Mouse (Mus musculus) midbrain, embryonic 12.5 days (tissue): ENCODE results near the gene Gnl3. TPM values are rescaled to one million over a fixed set of nuclear protein-coding genes. Genes with fewer than 3 reads are reported as not detected.

ENCODE experiments used
- ATAC-seq: fragments of 200-750 bp; cut with Nextera tagmentation; 2 replicates; pipeline ENCODE4 v1.8.0; 2017; ENCODE audit warnings: low read depth, moderate TSS enrichment, moderate library complexity; ENCODE audit not compliant: low FRiP score
- H3K27ac ChIP-seq: fragments of 300-500 bp; sonication (generic); replicated peaks from 2 replicates; pipeline ENCODE4 v1.5.1; 2016; ENCODE audit warnings: mild to moderate bottlenecking
- H3K27me3 ChIP-seq: fragments of 300-500 bp; sonication (generic); 2 replicates; pipeline ENCODE4 v1.6.1; 2016; ENCODE audit warnings: mild to moderate bottlenecking
- H3K36me3 ChIP-seq: fragments of 300-500 bp; sonication (generic); 2 replicates; pipeline ENCODE4 v1.6.1; 2016
- H3K4me1 ChIP-seq: fragments of 300-500 bp; sonication (generic); 2 replicates; pipeline ENCODE4 v1.6.1; 2016
- H3K4me2 ChIP-seq: fragments of 300-500 bp; sonication (generic); replicated peaks from 2 replicates; pipeline ENCODE4 v1.6.1; 2016; ENCODE audit warnings: mild to moderate bottlenecking, moderate library complexity
- H3K4me3 ChIP-seq: fragments of 300-500 bp; sonication (generic); 2 replicates; pipeline ENCODE4 v1.5.1; 2016; ENCODE audit warnings: mild to moderate bottlenecking
- H3K9ac ChIP-seq: fragments of 300-500 bp; sonication (generic); replicated peaks from 2 replicates; pipeline ENCODE4 v1.6.1; 2016; ENCODE audit warnings: mild to moderate bottlenecking, moderate library complexity
- H3K9me3 ChIP-seq: fragments of 300-500 bp; sonication (generic); 2 replicates; pipeline ENCODE4 v1.6.1; 2016; ENCODE audit warnings: mild to moderate bottlenecking
- WGBS: fragments of 180-500 bp; shearing (Covaris S2); methylation state at CpG from one replicate; pipeline ENCODE4 v1.1.7; 2016; 5-methylcytosine and 5-hydroxymethylcytosine counted together
- polyA plus RNA-seq: library from polyadenylated mRNA; unstranded; fragments of >200 nt; fragmentation: Nextera tagmentation; extraction: Ambion mirVana; gene quantifications from 2 replicates; pipeline ENCODE4 v1.2.1, GENCODE M21; 2016

Gnl3 gene
- polyA plus RNA-seq, 1 experiment from 2014 or later = 80.7 TPM

DNA sequence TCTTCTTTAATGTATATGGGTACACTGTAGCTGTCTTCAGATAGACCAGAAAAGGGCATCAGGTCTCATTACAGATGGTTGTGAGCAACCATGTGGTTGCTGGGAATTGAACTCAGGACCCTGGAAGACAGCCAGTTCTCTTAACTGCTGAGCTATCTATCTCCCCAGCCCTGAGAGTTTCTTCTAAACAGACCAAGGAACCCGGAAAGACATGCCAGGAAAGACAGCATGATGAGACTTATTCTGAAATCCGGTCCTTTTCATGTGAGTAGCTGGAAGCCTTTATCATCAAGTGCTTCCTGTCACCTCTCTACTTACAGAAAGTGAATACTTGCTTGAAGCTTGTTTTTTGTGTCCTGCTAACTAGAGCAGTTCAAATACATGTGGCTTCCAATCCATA, 14.4 kb downstream of the Gnl3 start:
- Histone ChIP-seq H3K4me3 (no peak overlapping the region), H3K27me3 (no peaks in the 10 kb centered on the region), H3K9me3 (no peaks in the 10 kb centered on the region), H3K9ac (no peak overlapping the region), H3K4me2 (no peak overlapping the region), H3K36me3 (peaks cover 25% of the 10 kb centered on the region), H3K27ac (no peak overlapping the region), H3K4me1 (peaks cover 16% of the 10 kb centered on the region)
- no peak for ATAC-seq
- WGBS = 95% methylated on average over 2 of the region's 2 CpGs

- Histone ChIP-seq H3K27ac (peak within 1 kb of the TSS; percentile 93), H3K36me3 (peaks cover 15% of the 10 kb centered on the region), H3K9me3 (no peaks in the 10 kb centered on the region), H3K27me3 (no peaks in the 10 kb centered on the region), H3K4me1 (peaks cover 16% of the 10 kb centered on the region), H3K9ac (peak within 1 kb of the TSS; percentile 92), H3K4me3 (peak within 1 kb of the TSS; percentile 93), H3K4me2 (peak within 1 kb of the TSS; percentile 71)
- peak; percentile 94 for ATAC-seq
- WGBS = under 1% methylated on average over 84 of the region's 84 CpGs
These were observed 17.4 kb downstream of the Gnl3 start, which contains the start of the genes Glt8d1 and Spcs1 for GRCm38 (mm10) chr14:31001307-31002205. Glt8d1 (plus strand) TSS chr14:31001400. Spcs1 (minus strand) TSS chr14:31001672.

DNA sequence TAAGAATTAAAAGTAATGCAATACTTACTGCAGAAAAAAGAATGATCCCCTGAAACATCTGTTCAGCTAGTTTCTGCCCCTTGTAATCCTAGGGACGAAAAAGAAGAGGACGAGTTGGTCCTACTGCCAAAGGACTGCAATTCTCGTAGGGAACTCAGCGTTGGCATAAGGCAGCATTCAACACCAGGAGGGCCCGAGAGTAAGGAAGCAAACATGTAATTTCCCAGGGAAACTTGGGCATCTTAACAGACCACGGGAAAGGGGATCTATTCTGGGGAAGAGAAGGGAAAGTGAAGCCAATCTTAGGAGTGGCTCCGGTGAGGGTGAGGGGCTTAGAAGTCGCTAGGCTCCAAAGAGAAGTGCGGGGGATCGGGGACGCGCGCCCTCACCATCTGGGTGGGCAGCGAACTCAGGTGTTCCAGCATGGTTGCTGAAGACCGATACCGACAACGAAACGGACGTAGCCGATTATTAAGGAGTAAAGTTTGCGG, 18.1 kb downstream of the Gnl3 start:
- Histone ChIP-seq H3K27me3 (no peaks in the 10 kb centered on the region), H3K4me1 (peaks cover 16% of the 10 kb centered on the region), H3K27ac (peak overlapping the region; percentile 93), H3K9me3 (no peaks in the 10 kb centered on the region), H3K9ac (peak overlapping the region; percentile 92), H3K4me2 (peak overlapping the region; percentile 71), H3K36me3 (peaks cover 13% of the 10 kb centered on the region), H3K4me3 (peak overlapping the region; percentile 93)
- WGBS = under 1% methylated on average over 21 of the region's 21 CpGs
- peak; percentile 32; the same call in 1 of the 2 replicates for ATAC-seq

GRCm38 (mm10) chr14:31000356-31000755, 18.6 kb downstream of the Gnl3 start:
- Histone ChIP-seq H3K4me3 (peak overlapping the region; percentile 93), H3K4me2 (peak overlapping the region; percentile 71), H3K36me3 (peaks cover 13% of the 10 kb centered on the region), H3K27me3 (no peaks in the 10 kb centered on the region), H3K27ac (no peak overlapping the region), H3K9ac (peak overlapping the region; percentile 92), H3K9me3 (no peaks in the 10 kb centered on the region), H3K4me1 (peaks cover 16% of the 10 kb centered on the region)
- no peak for ATAC-seq
- 69% methylated on average over 10 of the region's 10 CpGs for WGBS

DNA sequence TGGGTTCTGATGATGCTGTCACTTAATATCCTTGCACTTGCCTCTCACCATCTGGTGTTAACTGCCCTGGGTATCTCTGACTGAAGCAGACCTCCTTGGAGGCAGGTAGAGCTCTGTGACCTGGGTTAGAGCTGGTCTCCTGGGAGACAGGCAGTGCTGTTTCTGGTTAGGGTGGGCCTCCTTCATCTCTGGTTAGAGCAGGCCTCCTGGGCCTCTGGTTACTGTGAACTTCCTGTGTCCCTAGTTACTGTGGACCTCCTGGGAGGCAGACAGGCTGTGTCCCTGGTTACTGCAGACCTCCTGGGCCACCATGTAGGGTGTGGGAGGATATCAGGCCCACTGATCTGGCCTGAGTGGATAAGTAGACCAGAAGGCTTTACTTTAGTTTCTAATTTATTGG, 22.5 kb downstream of the Gnl3 start:
- H3K4me1 ChIP-seq = peaks cover 8% of the 10 kb centered on the region
- peaks cover 13% of the 10 kb centered on the region for H3K36me3 ChIP-seq
- no peak overlapping the region for H3K4me2 ChIP-seq
- H3K27ac ChIP-seq = no peak overlapping the region
- H3K9me3 ChIP-seq = no peaks in the 10 kb centered on the region
- no peak for ATAC-seq
- no peak overlapping the region for H3K9ac ChIP-seq
- H3K27me3 ChIP-seq = no peaks in the 10 kb centered on the region
- no peak overlapping the region for H3K4me3 ChIP-seq

GRCm38 (mm10) chr14:30976222-30976621, 42.7 kb downstream of the Gnl3 start:
- WGBS = 89% methylated on average over 3 of the region's 3 CpGs
- H3K4me3 ChIP-seq = no peak overlapping the region
- H3K9ac ChIP-seq = no peak overlapping the region
- no peak overlapping the region for H3K4me2 ChIP-seq
- H3K27ac ChIP-seq = no peak overlapping the region
- ATAC-seq = no peak
- no peaks in the 10 kb centered on the region for H3K4me1 ChIP-seq
- no peaks in the 10 kb centered on the region for H3K9me3 ChIP-seq
- peaks cover 55% of the 10 kb centered on the region for H3K36me3 ChIP-seq
- H3K27me3 ChIP-seq = no peaks in the 10 kb centered on the region

DNA sequence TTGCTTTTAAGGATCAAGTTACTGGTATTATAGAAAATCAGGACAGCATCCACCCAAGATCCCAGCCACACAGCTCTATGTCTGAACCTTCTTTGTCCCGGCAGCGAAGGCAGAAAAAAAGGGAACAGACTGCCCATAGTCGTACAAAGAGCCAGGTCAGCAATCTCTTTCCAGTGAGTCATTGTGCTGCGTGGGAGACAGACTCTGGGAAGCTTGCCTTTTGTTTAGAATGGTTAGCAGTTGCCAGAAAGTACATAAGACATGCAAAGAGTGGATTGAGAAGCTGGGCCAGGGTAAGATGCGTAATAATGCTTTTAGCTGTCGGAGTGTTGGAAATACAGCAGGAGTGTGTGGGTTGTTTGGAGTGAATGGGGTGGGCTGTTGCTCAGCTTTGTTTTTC, 44.7 kb downstream of the Gnl3 start:
- H3K27me3 ChIP-seq = no peaks in the 10 kb centered on the region
- H3K4me3 ChIP-seq = no peak overlapping the region
- 55% methylated on average over 6 of the region's 6 CpGs for whole genome bisulfite sequencing
- peaks cover 56% of the 10 kb centered on the region for H3K36me3 ChIP-seq
- H3K9me3 ChIP-seq = no peaks in the 10 kb centered on the region
- ATAC-seq = no peak; the same call in 1 of the 2 replicates
- H3K4me2 ChIP-seq = no peak overlapping the region
- H3K9ac ChIP-seq = no peak overlapping the region
- peak overlapping the region; percentile 60 for H3K27ac ChIP-seq
- H3K4me1 ChIP-seq = no peaks in the 10 kb centered on the region

Other genes starting within 250 kb of the Gnl3 start
- gene Tmem110, start 193.6 kb downstream of the Gnl3 start, polyA plus RNA-seq = 21.2 and 26.0 TPM in 2 replicates
- 0.43 and 0.68 TPM in 2 replicates for gene Mustn1, start 140.0 kb downstream of the Gnl3 start, polyA plus RNA-seq
- not detected in 2 replicates for gene Itih4, start 132.7 kb downstream of the Gnl3 start, polyA plus RNA-seq
- 0.34 and 0.55 TPM in 2 replicates for gene Itih3, start 95.4 kb downstream of the Gnl3 start, polyA plus RNA-seq
- gene Itih1, start 75.9 kb downstream of the Gnl3 start, polyA plus RNA-seq = not detected in 2 replicates
- gene Nek4, start 67.8 kb downstream of the Gnl3 start, polyA plus RNA-seq = 20.1 and 22.6 TPM in 2 replicates
- gene Glt8d1, start 17.8 kb downstream of the Gnl3 start, polyA plus RNA-seq = 67.9 and 69.0 TPM in 2 replicates
- gene Spcs1, start 17.5 kb downstream of the Gnl3 start, polyA plus RNA-seq = 277 and 281 TPM in 2 replicates
- gene Pbrm1, start within 50 bp of the Gnl3 start, polyA plus RNA-seq = 214 and 226 TPM in 2 replicates
- 61.1 and 62.3 TPM in 2 replicates for gene Smim4, start 109.8 kb upstream of the Gnl3 start, polyA plus RNA-seq
- 446 and 464 TPM in 2 replicates for gene Nt5dc2, start 111.9 kb upstream of the Gnl3 start, polyA plus RNA-seq
- gene Stab1, start 149.5 kb upstream of the Gnl3 start, polyA plus RNA-seq = 39.7 and 40.3 TPM in 2 replicates
- 1.9 and 3.0 TPM in 2 replicates for gene Tnnc1, start 189.2 kb upstream of the Gnl3 start, polyA plus RNA-seq
- gene Nisch, start 197.8 kb upstream of the Gnl3 start, polyA plus RNA-seq = 463 and 480 TPM in 2 replicates
- gene Sema3g, start 198.7 kb upstream of the Gnl3 start, polyA plus RNA-seq = 0.69 and 1.1 TPM in 2 replicates
- 12.0 and 12.2 TPM in 2 replicates for gene Phf7, start 232.2 kb upstream of the Gnl3 start, polyA plus RNA-seq
- gene Bap1, start 232.3 kb upstream of the Gnl3 start, polyA plus RNA-seq = 124 and 127 TPM in 2 replicates